Mouse (Mus musculus) urinary bladder, adult 18-20 months (tissue): ENCODE results near the gene Gm14403.
"Not testable (repeated sequence)": the region's sequence is repeated elsewhere in the genome, so short reads cannot be mapped to it uniquely, and the experiment has no call there.

ENCODE experiments used
- DNase-seq, 2 experiments: peaks; one replicate each; pipeline ENCODE4 v3.0.0; 2022; ENCODE audit warnings: low spot score in 2 of 2, mixed read lengths in 2 of 2

Gene Gm14403

DNA sequence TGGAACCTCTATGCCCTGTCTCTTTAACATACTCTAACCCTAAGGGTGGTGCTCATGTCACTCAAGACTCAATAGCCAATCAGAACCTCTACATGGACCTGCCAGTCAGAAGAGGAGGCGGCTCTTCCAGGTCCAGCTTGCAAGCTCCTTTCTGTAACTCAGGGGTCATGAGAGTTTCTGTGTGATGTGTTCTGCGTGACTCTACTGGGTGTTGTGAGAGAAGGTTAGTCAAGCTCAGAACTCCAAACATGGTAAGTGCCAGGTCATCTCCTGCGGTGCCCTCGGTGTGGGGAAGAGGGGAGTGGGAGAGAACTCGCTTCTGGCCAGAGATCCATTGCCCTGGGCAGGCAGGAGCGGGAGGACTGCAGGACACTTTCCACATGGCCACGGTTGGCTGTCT lies at the start of gene Gm14403:
Gene Gm14403 (plus strand): TSS at position 149 of the 400 bp plus-strand sequence.
- DNase-seq: peak in 1 of 2 experiments; percentile 76

GRCm38 (mm10) chr2:177464676-177465075 lies 33.3 kb upstream of the Gm14403 start, which contains the start of gene Zfp970:
Gene Zfp970, plus strand, starts transcription at chr2:177464733.
- peak in 1 of 2 experiments; percentile 53 for DNase-seq

- not testable (repeated sequence) for DNase-seq
These were observed 29.8 kb upstream of the Gm14403 start for GRCm38 (mm10) chr2:177468222-177468621.

GRCm38 (mm10) chr2:177472261-177472660 lies 25.8 kb upstream of the Gm14403 start:
- DNase-seq: not testable (repeated sequence)

GRCm38 (mm10) chr2:177481971-177482370 lies 16.0 kb upstream of the Gm14403 start:
- not testable (repeated sequence) for DNase-seq

DNA sequence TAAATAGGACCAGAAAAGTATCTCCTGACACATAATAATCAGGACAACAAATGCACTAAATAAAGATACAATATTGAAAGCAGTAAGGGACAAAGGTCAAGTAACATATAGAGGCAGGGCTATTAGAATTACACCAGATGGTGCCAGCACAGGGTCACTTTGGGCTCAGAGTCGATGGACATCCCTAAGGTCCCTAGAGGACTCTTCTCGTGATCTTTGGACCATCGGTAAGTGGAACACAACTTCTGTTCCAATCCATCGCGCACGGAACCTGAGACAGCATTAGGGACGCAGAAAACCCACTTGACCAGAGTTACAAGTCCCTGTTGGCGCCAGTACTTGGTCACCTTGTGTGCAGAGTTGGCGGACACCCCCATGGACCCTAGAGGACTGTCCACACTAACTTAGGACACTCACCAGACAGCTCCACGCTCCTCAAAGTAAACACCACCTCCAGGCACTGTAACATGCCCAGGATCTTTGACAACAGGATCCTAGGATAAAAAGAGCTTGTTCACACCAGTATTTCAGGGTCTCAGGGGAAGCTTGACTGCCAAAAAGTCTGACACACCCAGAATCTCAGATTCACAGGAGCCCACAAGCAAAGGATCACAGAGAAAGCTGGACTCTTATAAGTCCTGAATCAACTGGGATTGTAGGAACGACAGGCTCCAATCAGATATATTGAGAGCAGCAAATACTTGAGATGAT lies 14.6 kb upstream of the Gm14403 start:
- DNase-seq: not testable (repeated sequence)

DNA sequence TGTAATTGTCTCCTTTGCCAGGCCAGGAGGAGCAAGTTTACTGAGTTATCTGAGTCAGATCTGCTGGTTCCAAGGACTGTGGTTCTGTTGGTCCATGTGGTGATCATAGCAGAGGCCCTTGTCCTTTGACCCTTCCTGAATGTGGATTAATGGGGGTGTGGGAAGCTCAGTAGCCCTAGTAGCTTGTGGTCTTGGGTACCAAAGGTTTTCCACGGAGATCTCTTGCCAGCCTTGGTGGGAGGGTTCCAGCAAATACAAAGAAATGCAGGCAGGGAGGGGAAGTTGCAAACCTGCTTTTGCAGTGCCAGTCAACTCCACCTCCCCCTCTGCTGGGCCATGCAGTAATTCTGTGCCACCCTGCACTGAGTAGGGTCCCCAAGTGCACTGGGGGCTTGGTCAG lies 1.2 kb downstream of the Gm14403 start:
- not testable (repeated sequence) for DNase-seq

DNA sequence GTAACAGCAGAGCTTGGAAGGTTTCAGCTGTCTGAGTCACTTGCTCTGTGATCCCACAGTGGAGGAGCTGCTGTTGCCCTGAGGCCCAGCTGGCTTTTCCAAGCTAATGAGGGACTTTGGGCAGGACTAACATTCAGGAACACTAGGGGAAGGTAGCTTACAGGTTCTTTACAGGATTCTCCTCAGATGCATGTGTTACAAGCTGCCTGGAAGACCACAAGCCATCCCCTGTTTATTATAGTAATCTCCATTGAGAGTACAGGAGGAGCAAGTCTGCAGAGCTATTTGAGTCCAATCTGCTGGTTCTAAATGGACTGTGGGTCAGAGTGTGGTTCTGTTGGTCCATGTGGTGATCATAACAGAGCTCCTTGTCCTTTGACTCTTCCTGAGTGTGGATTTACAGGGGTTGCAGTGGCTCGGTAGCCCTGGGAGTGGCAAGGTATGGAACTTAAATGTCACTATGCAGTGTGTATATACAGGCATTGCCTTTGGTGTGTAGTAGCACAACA lies 7.2 kb downstream of the Gm14403 start:
- not testable (repeated sequence) for DNase-seq

GRCm38 (mm10) chr2:177511381-177511780 lies 13.4 kb downstream of the Gm14403 start:
- not testable (repeated sequence) for DNase-seq

GRCm38 (mm10) chr2:177511972-177512371 lies 14.0 kb downstream of the Gm14403 start:
- DNase-seq: not testable (repeated sequence)

DNA sequence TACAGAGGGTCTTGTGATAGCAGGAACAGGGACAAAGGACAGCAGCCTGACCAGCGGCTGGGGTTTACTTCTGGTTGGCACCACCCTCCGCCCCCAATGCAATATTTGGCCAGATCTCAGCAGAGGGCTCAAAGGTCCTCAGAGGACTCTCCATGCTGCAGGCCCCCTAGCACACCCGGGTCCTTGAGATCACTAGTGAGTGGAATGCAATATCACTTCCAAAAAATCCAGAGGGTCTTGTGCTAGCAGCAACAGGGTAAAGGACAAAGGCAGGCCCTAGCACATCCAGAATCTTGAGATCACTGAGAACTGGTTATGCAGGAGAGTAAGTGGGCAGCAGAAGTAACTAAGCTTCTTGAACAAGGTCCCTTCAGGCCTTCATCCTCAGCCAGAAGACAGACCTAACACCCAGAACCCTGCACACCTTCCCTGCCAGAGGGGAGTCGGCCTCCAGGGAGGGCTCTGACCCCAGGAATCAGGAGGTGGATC lies 16.0 kb downstream of the Gm14403 start:
- DNase-seq: not testable (repeated sequence)

DNA sequence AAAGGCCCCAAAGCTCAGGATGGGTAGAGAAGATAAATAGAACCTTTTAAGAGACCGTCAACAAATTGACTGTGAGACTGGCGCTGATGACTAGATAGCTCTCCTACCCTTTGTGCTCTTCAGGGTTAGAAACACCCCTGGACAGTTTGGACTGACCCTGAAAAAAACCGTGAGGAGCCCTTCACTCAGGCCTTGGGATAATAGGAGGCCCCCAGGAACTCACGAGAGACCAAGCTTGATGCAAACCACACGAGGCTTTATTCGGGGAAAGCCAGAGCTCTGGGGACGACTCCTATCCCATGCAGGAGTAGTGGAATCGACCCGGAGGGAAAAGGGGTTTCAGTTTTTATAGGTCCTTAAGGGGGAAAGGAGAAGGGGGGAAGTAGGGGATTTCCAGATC lies 19.7 kb downstream of the Gm14403 start:
- DNase-seq: not testable (repeated sequence)

DNA sequence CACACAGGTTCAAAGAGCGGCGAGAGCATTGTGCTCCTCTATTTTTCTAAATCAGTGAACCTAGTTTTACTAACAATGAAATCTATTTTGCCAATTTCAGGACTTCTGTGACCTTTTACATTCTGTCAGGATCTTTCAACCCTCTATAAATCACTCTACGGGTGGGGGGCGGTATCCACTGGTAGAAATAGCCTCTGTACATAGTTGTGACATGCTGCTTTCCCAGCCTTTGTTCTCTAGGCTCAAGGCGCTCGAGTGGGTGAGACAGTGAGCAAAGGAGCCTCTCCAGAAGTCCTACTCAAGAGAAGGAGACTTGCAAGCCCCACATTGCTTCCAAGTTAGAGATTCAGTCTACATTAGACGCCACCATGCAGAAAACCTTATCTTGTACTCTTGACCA lies 20.3 kb downstream of the Gm14403 start:
- DNase-seq: not testable (repeated sequence)

DNA sequence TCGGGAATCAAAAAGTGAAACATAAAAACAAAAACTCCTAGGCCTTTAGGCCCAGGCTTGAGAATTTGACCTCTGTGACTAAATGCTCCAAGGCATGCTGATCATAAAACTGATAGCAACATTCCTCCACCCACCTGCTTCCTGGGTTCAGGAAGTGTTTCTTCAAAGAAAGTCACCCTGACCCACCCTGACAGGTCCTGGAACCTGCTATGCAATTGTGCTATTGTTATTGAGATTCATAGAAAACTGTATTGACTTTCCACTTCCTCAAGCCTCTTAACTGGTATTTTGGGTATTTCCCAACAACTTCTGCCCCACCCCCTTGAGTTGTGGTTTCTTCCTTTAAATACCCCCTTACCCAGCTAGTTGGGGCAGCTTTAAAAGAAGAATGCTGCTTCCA lies 20.9 kb downstream of the Gm14403 start:
- not testable (repeated sequence) for DNase-seq

GRCm38 (mm10) chr2:177520035-177520434 lies 22.0 kb downstream of the Gm14403 start:
- DNase-seq: no peak

- no peak for DNase-seq
These were observed 25.0 kb downstream of the Gm14403 start for GRCm38 (mm10) chr2:177523061-177523460.

- not testable (repeated sequence) for DNase-seq
These were observed 25.7 kb downstream of the Gm14403 start for GRCm38 (mm10) chr2:177523674-177524073.

- DNase-seq: not testable (repeated sequence)
These were observed 26.2 kb downstream of the Gm14403 start for GRCm38 (mm10) chr2:177524171-177524570.

DNA sequence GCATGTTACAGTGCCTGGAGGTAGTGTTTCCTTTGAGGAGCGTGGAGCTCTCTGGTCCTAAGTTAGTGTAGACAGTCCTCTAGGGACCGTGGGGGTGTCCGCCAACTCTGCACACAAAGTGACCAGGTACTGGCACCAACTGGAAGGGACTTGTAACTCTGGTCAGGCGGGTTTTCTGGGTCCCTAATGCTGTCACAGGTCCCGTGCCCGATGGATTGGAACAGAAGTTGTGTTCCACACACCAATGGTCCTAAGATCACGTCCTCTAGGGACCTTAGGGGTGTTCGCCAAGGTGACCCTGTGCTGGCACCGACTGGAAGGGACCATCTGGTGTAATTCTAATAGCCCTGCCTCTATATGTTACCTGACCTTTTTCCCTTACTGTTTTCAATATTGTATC lies 37.9 kb downstream of the Gm14403 start:
- DNase-seq: no peak

DNA sequence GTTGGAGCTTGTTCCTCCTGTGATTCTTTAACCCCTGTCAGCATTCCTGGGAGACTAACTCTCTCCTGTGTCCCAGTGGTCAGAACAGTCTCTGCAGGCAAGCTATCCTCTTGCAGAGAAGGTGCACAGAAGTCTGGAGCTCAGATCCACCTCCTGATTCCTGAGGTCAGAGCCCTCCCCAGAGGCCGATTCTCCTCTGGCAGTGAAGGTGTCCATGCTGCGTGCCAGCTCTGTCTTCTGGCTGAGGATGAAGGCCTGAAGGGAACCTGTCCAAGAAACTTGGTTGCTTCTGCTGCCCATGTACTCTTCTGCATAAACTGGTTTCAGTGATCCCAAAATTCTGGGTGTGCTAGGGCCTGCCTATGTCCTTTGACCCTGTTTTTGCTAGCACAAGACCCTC lies 39.1 kb downstream of the Gm14403 start:
- DNase-seq: not testable (repeated sequence)

DNA sequence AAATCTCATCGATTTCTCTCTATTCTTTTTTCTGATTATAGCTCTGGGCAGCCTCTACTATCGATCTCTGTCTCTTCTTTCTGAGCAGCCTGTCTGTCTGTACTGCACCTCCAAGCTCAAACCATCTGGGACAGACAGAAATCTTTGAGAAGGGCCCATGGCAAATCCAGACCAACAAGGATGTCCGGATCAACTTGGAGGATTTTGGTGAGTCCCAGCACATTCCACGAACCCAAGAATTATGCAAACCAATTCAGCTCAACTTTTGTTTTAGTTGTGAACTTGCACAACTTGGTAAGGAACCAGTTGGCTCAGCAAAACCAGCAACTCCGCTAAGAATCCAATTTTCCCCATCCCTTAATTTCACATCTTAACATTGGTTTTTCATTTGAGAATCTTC lies 39.7 kb downstream of the Gm14403 start:
- not testable (repeated sequence) for DNase-seq

- DNase-seq: not testable (repeated sequence)
These were observed 57.2 kb downstream of the Gm14403 start for GRCm38 (mm10) chr2:177555261-177555660.
